Mouse (Mus musculus) spleen, adult 2 months (tissue): ENCODE data around the gene Grifin.

ENCODE experiments used
- CTCF ChIP-seq: fragments of 200-500 bp; IDR thresholded peaks from 2 replicates; pipeline ENCODE4 v1.5.1; 2011; ENCODE audit warnings: mild to moderate bottlenecking, inconsistent platforms; ENCODE audit not compliant: insufficient read depth, insufficient read length, insufficient replicate concordance; ENCODE audit errors: extremely low read depth
- POLR2A ChIP-seq: fragments of 200-500 bp; IDR thresholded peaks from 2 replicates; pipeline ENCODE4 v1.6.1; 2011; ENCODE audit warnings: low read depth, low read length, inconsistent platforms

DNA sequence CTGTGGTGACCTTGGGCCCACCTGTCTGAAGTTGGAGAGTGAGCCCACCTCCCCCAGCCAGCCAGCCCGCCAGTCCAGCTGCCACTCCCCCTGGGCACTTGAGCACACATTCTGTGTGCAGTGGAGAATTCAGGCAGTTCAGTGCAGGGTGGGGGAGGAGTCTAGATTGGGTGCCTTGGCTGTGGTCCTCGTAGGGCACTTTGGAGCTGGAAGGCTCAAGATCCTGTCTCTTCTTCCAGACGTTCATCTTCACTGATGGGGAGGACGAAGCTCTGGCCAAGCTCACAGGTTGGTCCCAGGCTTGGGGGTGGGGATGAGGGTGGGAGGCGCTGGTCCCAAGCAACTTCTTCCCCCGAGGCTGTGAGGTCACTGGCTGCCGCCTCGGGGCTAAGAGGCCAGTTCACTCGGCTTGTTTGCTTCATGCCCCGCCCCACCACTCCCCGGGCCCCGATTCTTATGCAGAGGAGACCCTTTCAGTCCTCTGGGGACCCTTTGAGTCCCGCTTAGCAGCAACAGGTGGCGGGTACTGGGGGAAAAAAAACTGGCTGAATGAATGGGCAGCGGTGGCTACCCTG, 46.8 kb upstream of the Grifin start:
- no peak for TF ChIP-seq POLR2A
- TF ChIP-seq CTCF = no peak
